In the genomic region with DNA sequence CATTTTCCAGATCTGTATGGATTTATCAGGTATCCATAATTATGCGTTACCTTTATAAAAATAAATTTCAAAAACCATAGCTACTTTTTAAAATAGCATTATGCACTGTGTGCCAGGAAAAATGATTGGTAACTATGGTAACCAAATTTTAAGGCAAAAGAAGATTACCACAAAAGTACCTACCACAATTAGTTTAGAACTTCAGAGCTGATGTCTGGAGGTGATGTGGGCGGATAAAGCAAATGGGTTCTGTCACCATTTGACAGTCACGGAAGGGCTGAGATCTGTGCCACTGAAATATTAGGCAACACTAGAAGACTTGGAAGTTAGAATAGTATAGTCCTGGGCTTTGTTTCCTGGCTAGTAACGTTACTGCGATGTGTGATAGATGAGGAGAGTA, we compare ENCODE assay signal across 31 mouse cellular contexts. TPM values are rescaled to one million over a fixed set of nuclear protein-coding genes. Genes with fewer than 3 reads are reported as not detected.
"Had no signal": no experiment of that assay in that cellular context is flagged by ENCODE, and none has a peak within 500 bp of the region (broad histone marks: within the 10 kb centered on the region; RNA-seq: fewer than 3 reads in every experiment).

No protein-coding gene starts in this region.

- H3K27ac ChIP-seq: limb, embryonic 10.5 days; limb, embryonic 12.5 days; limb, embryonic 13.5 days; limb, embryonic 15.5 days; liver, embryonic 12.5 days; liver, embryonic 13.5 days; liver, embryonic 14.5 days; liver, embryonic 15.5 days; lung, embryonic 15.5 days; macrophage; midbrain, embryonic 10.5 days; midbrain, embryonic 12.5 days; midbrain, embryonic 13.5 days; midbrain, embryonic 15.5 days; neural tube, embryonic 12.5 days had no signal

- H3K4me3 ChIP-seq: limb, embryonic 10.5 days; limb, embryonic 12.5 days; limb, embryonic 13.5 days; limb, embryonic 15.5 days; liver, embryonic 12.5 days; liver, embryonic 13.5 days; liver, embryonic 15.5 days; lung, embryonic 15.5 days; megakaryocyte, embryonic 14.5 days; midbrain, embryonic 10.5 days; midbrain, embryonic 12.5 days; midbrain, embryonic 13.5 days; midbrain, embryonic 15.5 days; myocyte; neural tube, embryonic 12.5 days had no signal

- DNase-seq: left cerebral cortex, postnatal 4 days; liver; liver, embryonic 13.5 days; liver, postnatal 0 days; lung, adult 18-20 months; lung, adult 2 months; lung, embryonic 14.5 days; lung, postnatal 10 days; lung, postnatal 14 days; lung, postnatal 36 days; lung, postnatal 4 days; midbrain, embryonic 14.5 days had no signal

RNA-seq across cellular contexts. Expression of a gene that starts 3.9 kb away (rescaled TPM):
- total RNA-seq: monocyte, adult 5-6 weeks had no signal

RNA-seq across cellular contexts. Expression of a gene that starts 26.6 kb away (rescaled TPM):
- total RNA-seq: liver, adult 2 months; megakaryocyte, adult 5-6 weeks; monocyte, adult 5-6 weeks had no signal
